Mouse (Mus musculus): ENCODE results near the gene Zfp593. TPM values are rescaled to one million over a fixed set of nuclear protein-coding genes. Genes with fewer than 3 reads are reported as not detected.

Gene Zfp593
- polyA plus RNA-seq, 1 experiment from 2014 or later: 15.7 TPM

- Histone ChIP-seq H3K9ac (ENCODE audit: low read depth, low read length) (no peak overlapping the region), H3K9me3 (ENCODE audit: control insufficient read depth, low read length) (no peaks in the 10 kb centered on the region), H3K27me3 (replicated peaks; ENCODE audit: control insufficient read depth, insufficient read depth, low read length) (peaks cover 47% of the 10 kb centered on the region), H3K4me1 (ENCODE audit: control insufficient read depth, insufficient read depth, low read length) (peaks cover 28% of the 10 kb centered on the region), H3K27ac (replicated peaks; ENCODE audit: low read depth, low read length) (no peak overlapping the region), H3K36me3 (ENCODE audit: control insufficient read depth, insufficient read depth, low read length) (no peaks in the 10 kb centered on the region), H3K4me3 (ENCODE audit: low read depth, low read length) (no peak overlapping the region), H3K4me2 (ENCODE audit: low read depth, low read length) (no peak overlapping the region)
- ATAC-seq (ENCODE audit: low read depth): no peak
- no peak for DNase-seq (ENCODE audit: low spot score)
- 29% methylated on average over 4 of the region's 4 CpGs for WGBS
Measured at GRCm38 (mm10) chr4:134246256-134246655, 864 bp upstream of the Zfp593 start.

DNA sequence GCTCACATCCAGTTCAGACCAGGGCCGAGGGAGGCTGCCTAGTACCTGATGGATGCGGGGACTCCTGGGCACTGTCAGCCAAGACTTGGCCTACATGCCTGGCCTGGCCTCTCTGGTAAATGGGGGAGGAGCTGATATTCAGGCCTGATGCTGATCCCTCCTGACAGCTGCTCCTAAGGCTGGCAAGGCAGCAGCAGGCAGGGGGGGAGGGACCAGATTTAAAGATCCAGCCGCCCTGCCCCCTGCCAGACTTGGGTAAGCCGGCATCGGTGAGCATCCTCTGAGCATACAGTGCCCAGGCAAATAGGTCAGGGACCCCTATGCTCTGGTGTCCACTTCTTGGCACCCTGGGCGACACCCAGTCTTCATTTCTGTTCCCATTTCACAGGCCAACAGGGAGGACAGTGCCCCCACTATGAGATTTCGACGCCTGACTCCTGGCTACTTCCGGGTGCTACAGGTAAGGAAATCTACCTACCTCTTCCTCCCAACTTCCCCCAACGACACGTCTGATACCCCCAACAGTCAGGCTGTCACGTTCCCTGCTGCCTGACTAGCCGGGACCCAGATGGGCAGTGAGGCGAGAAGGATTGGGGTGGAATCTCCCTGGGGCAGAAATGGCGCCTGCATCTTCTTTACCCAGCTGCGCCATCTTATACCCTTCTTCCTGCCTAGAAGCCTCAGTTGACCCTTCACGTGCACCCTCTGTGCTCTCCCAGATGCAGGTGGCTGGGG is 1.7 kb downstream of the Zfp593 start, which contains the start of gene E130218I03Rik:
Gene E130218I03Rik, plus strand, starts transcription at position 147 of the 735 bp plus-strand sequence.
- ATAC-seq (ENCODE audit: low read depth) (peak; percentile 51; the same call in 1 of the 2 replicates), DNase-seq (ENCODE audit: low spot score) (peak; percentile 70)
- peaks cover 20% of the 10 kb centered on the region for H3K4me1 ChIP-seq (ENCODE audit: control insufficient read depth, insufficient read depth, low read length)
- peak within 1 kb of the TSS; percentile 94 for H3K4me2 ChIP-seq (ENCODE audit: low read depth, low read length)
- peak within 1 kb of the TSS; percentile 84; the same call in 1 of the 2 replicates for H3K4me3 ChIP-seq (ENCODE audit: low read depth, low read length)
- no peak within 1 kb of the TSS for H3K27ac ChIP-seq (replicated peaks; ENCODE audit: low read depth, low read length)
- WGBS: 84% methylated on average over 17 of the region's 17 CpGs
- H3K36me3 ChIP-seq (ENCODE audit: control insufficient read depth, insufficient read depth, low read length): no peaks in the 10 kb centered on the region
- peaks cover 23% of the 10 kb centered on the region for H3K27me3 ChIP-seq (replicated peaks; ENCODE audit: control insufficient read depth, insufficient read depth, low read length)
- no peak within 1 kb of the TSS; the same call in 1 of the 2 replicates for H3K9ac ChIP-seq (ENCODE audit: low read depth, low read length)
- H3K9me3 ChIP-seq (ENCODE audit: control insufficient read depth, low read length): no peaks in the 10 kb centered on the region

GRCm38 (mm10) chr4:134238686-134239085 is 6.7 kb downstream of the Zfp593 start:
- no peak for DNase-seq (ENCODE audit: low spot score)
- no peaks in the 10 kb centered on the region for H3K9me3 ChIP-seq (ENCODE audit: control insufficient read depth, low read length)
- H3K27ac ChIP-seq (replicated peaks; ENCODE audit: low read depth, low read length): no peak overlapping the region
- H3K4me2 ChIP-seq (ENCODE audit: low read depth, low read length): peak overlapping the region; percentile 52
- peaks cover 15% of the 10 kb centered on the region for H3K27me3 ChIP-seq (replicated peaks; ENCODE audit: control insufficient read depth, insufficient read depth, low read length)
- H3K9ac ChIP-seq (ENCODE audit: low read depth, low read length): 0 out of 2 replicates have a peak overlapping the region, but pooled peaks have one; percentile 30
- H3K4me1 ChIP-seq (ENCODE audit: control insufficient read depth, insufficient read depth, low read length): peaks cover 7% of the 10 kb centered on the region
- H3K36me3 ChIP-seq (ENCODE audit: control insufficient read depth, insufficient read depth, low read length): no peaks in the 10 kb centered on the region
- 13% methylated on average over 10 of the region's 10 CpGs for WGBS
- ATAC-seq (ENCODE audit: low read depth): no peak
- H3K4me3 ChIP-seq (ENCODE audit: low read depth, low read length): peak overlapping the region; percentile 25

GRCm38 (mm10) chr4:134238279-134238651 is 7.1 kb downstream of the Zfp593 start, which contains the start of gene Cnksr1:
Gene Cnksr1, minus strand, starts transcription at chr4:134238399.
- WGBS: under 1% methylated on average over 18 of the region's 18 CpGs
- peak; percentile 79 for DNase-seq (ENCODE audit: low spot score)

DNA sequence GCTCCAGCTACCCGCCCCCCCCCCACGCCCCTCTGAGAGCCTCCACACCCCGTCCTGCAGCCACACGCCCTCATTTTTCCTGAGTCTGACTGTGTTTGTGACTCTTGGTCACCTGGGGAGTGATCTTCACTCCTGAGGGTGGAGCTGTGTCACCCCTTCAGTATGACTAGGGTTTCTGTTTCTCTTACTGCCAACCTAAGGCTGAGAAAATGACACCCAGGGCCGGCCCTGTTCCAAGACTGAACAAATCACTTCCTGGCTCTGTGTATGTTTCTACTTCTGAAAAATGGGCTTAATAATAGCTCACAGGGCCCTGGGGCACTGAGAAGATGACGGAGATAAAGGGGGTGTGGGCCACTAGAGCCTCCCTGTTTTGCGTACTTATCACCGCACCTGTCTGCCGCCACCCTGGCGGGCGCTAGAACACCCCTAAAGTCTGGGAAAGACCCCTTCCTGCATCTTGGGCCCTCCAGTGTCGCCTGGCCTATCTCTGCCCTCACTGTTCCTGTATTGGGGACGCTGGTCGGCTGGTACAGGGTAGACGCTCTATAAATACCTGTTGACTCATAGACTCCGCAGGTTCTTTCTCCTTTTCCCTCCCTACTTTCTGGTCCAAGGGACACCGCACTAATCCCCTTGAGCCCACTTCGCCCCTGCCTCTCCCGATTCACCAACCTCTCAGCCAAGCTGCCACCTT is 7.7 kb downstream of the Zfp593 start:
- Histone ChIP-seq H3K4me2 (ENCODE audit: low read depth, low read length) (peak overlapping the region; percentile 52), H3K27me3 (replicated peaks; ENCODE audit: control insufficient read depth, insufficient read depth, low read length) (peaks cover 15% of the 10 kb centered on the region), H3K9me3 (ENCODE audit: control insufficient read depth, low read length) (no peaks in the 10 kb centered on the region), H3K9ac (ENCODE audit: low read depth, low read length) (peak overlapping the region; percentile 30; the same call in 1 of the 2 replicates), H3K36me3 (ENCODE audit: control insufficient read depth, insufficient read depth, low read length) (no peaks in the 10 kb centered on the region), H3K27ac (replicated peaks; ENCODE audit: low read depth, low read length) (no peak overlapping the region), H3K4me3 (ENCODE audit: low read depth, low read length) (peak overlapping the region; percentile 25), H3K4me1 (ENCODE audit: control insufficient read depth, insufficient read depth, low read length) (peaks cover 7% of the 10 kb centered on the region)
- ATAC-seq (ENCODE audit: low read depth) (peak; percentile 41; the same call in 1 of the 2 replicates), DNase-seq (ENCODE audit: low spot score) (no peak)
- WGBS: 17% methylated on average over 19 of the region's 19 CpGs

More at GRCm38 (mm10) chr4:134238279-134238651, 7.1 kb downstream of the Zfp593 start, which contains the start of gene Cnksr1:
- ATAC-seq (ENCODE audit: low read depth): peak; percentile 89
- Histone ChIP-seq H3K4me2 (ENCODE audit: low read depth, low read length) (peak within 1 kb of the TSS; percentile 52), H3K4me1 (ENCODE audit: control insufficient read depth, insufficient read depth, low read length) (peaks cover 7% of the 10 kb centered on the region), H3K9me3 (ENCODE audit: control insufficient read depth, low read length) (no peaks in the 10 kb centered on the region), H3K27me3 (replicated peaks; ENCODE audit: control insufficient read depth, insufficient read depth, low read length) (peaks cover 15% of the 10 kb centered on the region), H3K27ac (replicated peaks; ENCODE audit: low read depth, low read length) (no peak within 1 kb of the TSS), H3K9ac (ENCODE audit: low read depth, low read length) (peak within 1 kb of the TSS; percentile 30; the same call in 1 of the 2 replicates), H3K4me3 (ENCODE audit: low read depth, low read length) (peak within 1 kb of the TSS; percentile 25), H3K36me3 (ENCODE audit: control insufficient read depth, insufficient read depth, low read length) (no peaks in the 10 kb centered on the region)

GRCm38 (mm10) chr4:134234876-134235275 is 10.5 kb downstream of the Zfp593 start:
- Histone ChIP-seq H3K27me3 (replicated peaks; ENCODE audit: control insufficient read depth, insufficient read depth, low read length) (peaks cover 15% of the 10 kb centered on the region), H3K36me3 (ENCODE audit: control insufficient read depth, insufficient read depth, low read length) (no peaks in the 10 kb centered on the region), H3K9me3 (ENCODE audit: control insufficient read depth, low read length) (no peaks in the 10 kb centered on the region), H3K4me2 (ENCODE audit: low read depth, low read length) (no peak overlapping the region), H3K4me1 (ENCODE audit: control insufficient read depth, insufficient read depth, low read length) (peaks cover 7% of the 10 kb centered on the region), H3K9ac (ENCODE audit: low read depth, low read length) (no peak overlapping the region), H3K27ac (replicated peaks; ENCODE audit: low read depth, low read length) (no peak overlapping the region), H3K4me3 (ENCODE audit: low read depth, low read length) (no peak overlapping the region)
- ATAC-seq (ENCODE audit: low read depth): no peak
- WGBS: 78% methylated on average over 5 of the region's 5 CpGs
- DNase-seq (ENCODE audit: low spot score): no peak

GRCm38 (mm10) chr4:134230431-134230830 is 15.0 kb downstream of the Zfp593 start:
- H3K27me3 ChIP-seq (replicated peaks; ENCODE audit: control insufficient read depth, insufficient read depth, low read length): no peaks in the 10 kb centered on the region
- no peaks in the 10 kb centered on the region for H3K9me3 ChIP-seq (ENCODE audit: control insufficient read depth, low read length)
- ATAC-seq (ENCODE audit: low read depth): no peak
- no peak overlapping the region for H3K4me3 ChIP-seq (ENCODE audit: low read depth, low read length)
- no peaks in the 10 kb centered on the region for H3K4me1 ChIP-seq (ENCODE audit: control insufficient read depth, insufficient read depth, low read length)
- H3K4me2 ChIP-seq (ENCODE audit: low read depth, low read length): no peak overlapping the region
- no peak for DNase-seq (ENCODE audit: low spot score)
- no peaks in the 10 kb centered on the region for H3K36me3 ChIP-seq (ENCODE audit: control insufficient read depth, insufficient read depth, low read length)
- no peak overlapping the region for H3K9ac ChIP-seq (ENCODE audit: low read depth, low read length)
- no peak overlapping the region for H3K27ac ChIP-seq (replicated peaks; ENCODE audit: low read depth, low read length)
- 36% methylated on average over 8 of the region's 8 CpGs for WGBS

DNA sequence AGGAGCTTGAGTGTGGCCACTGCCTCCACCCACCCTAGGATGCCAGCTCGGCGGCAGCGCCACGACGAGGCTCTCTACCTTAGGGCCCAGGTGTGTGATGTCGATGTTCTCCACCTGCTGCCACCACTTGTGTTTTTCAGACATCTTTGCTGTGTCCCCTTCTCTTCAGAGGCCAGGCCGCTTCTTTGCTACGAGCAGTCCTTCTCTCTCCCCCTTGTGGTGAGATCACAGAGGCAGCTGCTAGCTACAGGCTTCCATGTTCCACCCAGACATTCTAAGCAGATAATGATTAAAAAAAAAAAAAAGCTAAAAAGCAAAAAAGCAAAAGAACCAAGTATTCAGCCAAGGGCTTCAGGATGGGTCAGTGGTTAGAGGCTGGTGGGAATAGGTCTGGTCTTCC is 18.2 kb downstream of the Zfp593 start, which contains the start of gene Catsper4:
Gene Catsper4, minus strand, starts transcription at position 190 of the 400 bp plus-strand sequence.
- Histone ChIP-seq H3K36me3 (ENCODE audit: control insufficient read depth, insufficient read depth, low read length) (no peaks in the 10 kb centered on the region), H3K9ac (ENCODE audit: low read depth, low read length) (no peak within 1 kb of the TSS), H3K27ac (replicated peaks; ENCODE audit: low read depth, low read length) (no peak within 1 kb of the TSS), H3K9me3 (ENCODE audit: control insufficient read depth, low read length) (no peaks in the 10 kb centered on the region), H3K4me3 (ENCODE audit: low read depth, low read length) (no peak within 1 kb of the TSS), H3K4me1 (ENCODE audit: control insufficient read depth, insufficient read depth, low read length) (no peaks in the 10 kb centered on the region), H3K27me3 (replicated peaks; ENCODE audit: control insufficient read depth, insufficient read depth, low read length) (no peaks in the 10 kb centered on the region), H3K4me2 (ENCODE audit: low read depth, low read length) (no peak within 1 kb of the TSS)
- ATAC-seq (ENCODE audit: low read depth): no peak
- WGBS: 75% methylated on average over 8 of the region's 8 CpGs
- DNase-seq (ENCODE audit: low spot score): no peak
